Mouse (Mus musculus): ENCODE data around the gene Cntnap1. TPM values are rescaled to one million over a fixed set of nuclear protein-coding genes. Genes with fewer than 3 reads are reported as not detected.

The Cntnap1 gene
- polyA plus RNA-seq, 1 experiment from 2014 or later: 1.1 TPM

DNA sequence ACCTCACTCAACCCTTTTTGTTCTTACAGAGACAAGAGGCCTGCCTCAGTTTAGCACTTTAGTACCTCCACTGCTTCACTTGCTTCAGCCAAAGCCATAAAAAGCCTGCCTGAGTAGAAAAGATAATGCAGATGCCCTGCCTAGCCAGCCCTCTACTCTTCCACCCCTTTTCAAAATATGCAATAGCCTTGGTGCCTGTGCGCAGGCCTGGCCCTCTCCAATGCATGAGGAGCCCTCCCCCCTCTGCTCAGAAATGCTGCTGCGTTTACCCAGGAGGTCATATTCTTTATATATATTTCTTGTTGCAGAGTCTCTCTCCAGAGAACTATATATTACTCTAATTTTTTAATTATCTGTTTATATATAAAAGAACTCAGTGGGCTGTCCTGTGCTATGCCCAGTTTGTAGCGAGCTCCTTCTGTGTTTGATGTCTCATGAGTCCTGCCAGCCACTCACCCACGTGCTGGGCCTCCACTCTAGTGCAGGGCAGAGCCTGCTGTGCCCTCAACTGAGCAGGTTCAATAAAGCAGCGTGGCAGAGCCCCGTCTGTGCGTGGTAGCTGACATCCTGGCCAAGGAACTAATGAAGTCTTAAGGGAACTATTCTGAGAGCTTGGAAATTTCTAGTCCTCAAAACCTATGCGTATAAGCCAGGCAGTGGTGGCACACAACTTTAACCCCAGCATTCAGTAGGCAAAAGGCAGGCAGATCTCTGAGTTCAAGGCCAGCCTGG lies 20.0 kb downstream of the Cntnap1 start:
- Histone ChIP-seq H3K9ac (ENCODE audit: low read length) (peak overlapping the region; percentile 2; the same call in 1 of the 2 replicates), H3K4me1 (ENCODE audit: control insufficient read depth in 2 of 2, insufficient read depth in 2 of 2, low read length in 2 of 2) (peaks cover 30 to 48% of the 10 kb centered on the region in 2 experiments), H3K27ac (replicated peaks in 1 of 2; ENCODE audit: control insufficient read depth in 1 of 2, insufficient read depth in 1 of 2, low read depth in 2 of 2, low read length in 2 of 2) (peak overlapping the region; percentile 45 to 66), H3K4me3 (ENCODE audit: control insufficient read depth in 1 of 2, insufficient read depth in 1 of 2, low read depth in 1 of 2, low read length in 2 of 2) (no peak overlapping the region), H3K36me3 (ENCODE audit: control insufficient read depth, insufficient read depth, low read length) (peaks cover 14% of the 10 kb centered on the region), H3K9me3 (ENCODE audit: control insufficient read depth, low read length) (no peaks in the 10 kb centered on the region), H3K4me2 (ENCODE audit: low read length) (no peak overlapping the region), H3K27me3 (ENCODE audit: control insufficient read depth, insufficient read depth, low read length) (no peaks in the 10 kb centered on the region)
- ATAC-seq (ENCODE audit: insufficient number of reproducible peaks, insufficient read depth, low FRiP score, low read depth): no peak
- 51% methylated on average over 8 of the region's 8 CpGs for WGBS

DNA sequence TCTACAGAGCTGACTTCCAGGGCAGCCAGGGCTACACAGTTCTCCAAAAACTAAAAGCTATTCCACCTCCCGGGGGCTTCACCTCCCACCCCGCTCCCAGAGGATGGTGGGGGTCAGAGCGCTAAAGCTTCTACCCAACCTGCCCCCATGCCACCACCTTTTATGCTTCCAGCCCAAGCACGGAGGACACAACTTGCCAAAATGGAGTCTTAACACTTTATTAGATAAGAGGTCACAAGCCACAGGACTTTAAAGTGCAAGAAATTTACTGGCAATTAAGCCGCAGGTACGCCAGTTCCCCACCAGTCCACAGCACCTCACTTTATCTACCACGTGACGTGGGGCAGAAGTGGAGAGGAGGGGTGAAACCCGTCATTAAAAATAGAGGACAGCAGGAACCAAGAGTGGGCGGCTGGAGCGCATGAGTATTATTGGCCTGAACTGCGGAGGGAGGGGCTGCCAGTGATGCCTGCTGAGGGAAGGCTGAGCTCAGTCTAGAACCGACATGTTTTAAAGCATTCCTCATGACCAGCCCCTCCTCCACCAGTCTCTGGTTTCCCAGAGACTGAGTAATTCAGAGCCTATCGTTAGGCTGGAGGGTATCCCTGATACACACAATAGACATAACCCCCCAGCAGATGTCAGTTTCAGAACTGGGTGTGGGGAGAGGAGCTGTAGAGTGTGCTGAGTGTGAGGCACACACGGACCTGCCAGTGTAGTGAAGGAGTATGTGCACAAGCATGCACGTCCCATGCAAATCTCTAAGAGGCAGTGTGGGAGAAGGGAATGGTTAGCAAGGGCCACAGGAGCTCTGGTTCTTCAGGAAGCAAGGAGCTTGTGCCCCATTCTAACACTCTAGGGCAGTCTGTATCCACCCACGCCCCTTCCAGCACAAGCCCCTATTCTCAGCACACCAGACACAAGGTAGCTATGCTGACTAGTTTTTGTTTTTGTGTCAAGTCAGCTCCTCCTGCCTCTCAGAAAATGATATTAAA lies 20.9 kb downstream of the Cntnap1 start:
- H3K27me3 ChIP-seq (ENCODE audit: control insufficient read depth, insufficient read depth, low read length): no peaks in the 10 kb centered on the region
- H3K27ac ChIP-seq (replicated peaks in 1 of 2; ENCODE audit: control insufficient read depth in 1 of 2, insufficient read depth in 1 of 2, low read depth in 2 of 2, low read length in 2 of 2): peak overlapping the region in 1 of 2 experiments; percentile 45; a peak in 1 of 4 replicates
- no peak overlapping the region for H3K4me2 ChIP-seq (ENCODE audit: low read length)
- H3K9me3 ChIP-seq (ENCODE audit: control insufficient read depth, low read length): no peaks in the 10 kb centered on the region
- H3K4me3 ChIP-seq (ENCODE audit: control insufficient read depth in 1 of 2, insufficient read depth in 1 of 2, low read depth in 1 of 2, low read length in 2 of 2): no peak overlapping the region
- 38% methylated on average over 17 of the region's 17 CpGs for WGBS
- peaks cover 30 to 48% of the 10 kb centered on the region in 2 experiments for H3K4me1 ChIP-seq (ENCODE audit: control insufficient read depth in 2 of 2, insufficient read depth in 2 of 2, low read length in 2 of 2)
- peaks cover 19% of the 10 kb centered on the region for H3K36me3 ChIP-seq (ENCODE audit: control insufficient read depth, insufficient read depth, low read length)
- ATAC-seq (ENCODE audit: insufficient number of reproducible peaks, insufficient read depth, low FRiP score, low read depth): no peak
- no peak overlapping the region for H3K9ac ChIP-seq (ENCODE audit: low read length)

DNA sequence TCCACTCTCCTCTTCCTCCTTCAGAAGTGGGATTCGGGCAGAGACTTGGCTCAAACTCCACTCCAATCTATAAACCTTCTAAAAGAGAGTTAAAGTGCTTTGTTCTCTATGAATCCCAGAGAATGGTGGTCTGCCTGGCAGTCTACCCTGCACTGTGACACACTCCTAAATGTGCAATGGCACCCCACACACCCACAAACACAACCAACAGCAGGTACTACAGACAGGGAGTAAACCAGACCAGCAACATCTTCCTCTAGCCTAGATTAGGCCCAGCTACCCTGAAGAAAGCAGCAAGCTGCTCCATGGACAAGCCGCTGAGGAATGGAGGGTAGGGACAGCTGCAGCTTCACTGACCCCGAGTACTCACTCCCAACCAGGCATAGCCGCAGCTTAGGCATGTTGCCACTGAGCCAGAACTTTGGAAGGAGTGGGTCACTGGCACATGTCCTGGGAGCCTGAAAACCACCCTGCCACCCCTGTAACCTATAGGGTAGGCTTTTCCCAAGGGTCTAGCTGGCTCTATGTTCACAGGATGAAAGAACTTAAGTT lies 21.7 kb downstream of the Cntnap1 start:
- Histone ChIP-seq H3K9ac (ENCODE audit: low read length) (no peak overlapping the region), H3K27me3 (ENCODE audit: control insufficient read depth, insufficient read depth, low read length) (no peaks in the 10 kb centered on the region), H3K36me3 (ENCODE audit: control insufficient read depth, insufficient read depth, low read length) (peaks cover 27% of the 10 kb centered on the region), H3K27ac (replicated peaks in 1 of 2; ENCODE audit: control insufficient read depth in 1 of 2, insufficient read depth in 1 of 2, low read depth in 2 of 2, low read length in 2 of 2) (no peak overlapping the region), H3K9me3 (ENCODE audit: control insufficient read depth, low read length) (no peaks in the 10 kb centered on the region), H3K4me2 (ENCODE audit: low read length) (no peak overlapping the region), H3K4me1 (ENCODE audit: control insufficient read depth in 2 of 2, insufficient read depth in 2 of 2, low read length in 2 of 2) (peaks cover 30 to 48% of the 10 kb centered on the region in 2 experiments), H3K4me3 (ENCODE audit: control insufficient read depth in 1 of 2, insufficient read depth in 1 of 2, low read depth in 1 of 2, low read length in 2 of 2) (no peak overlapping the region)
- WGBS: 79% methylated on average over 4 of the region's 4 CpGs
- ATAC-seq (ENCODE audit: insufficient number of reproducible peaks, insufficient read depth, low FRiP score, low read depth): no peak

DNA sequence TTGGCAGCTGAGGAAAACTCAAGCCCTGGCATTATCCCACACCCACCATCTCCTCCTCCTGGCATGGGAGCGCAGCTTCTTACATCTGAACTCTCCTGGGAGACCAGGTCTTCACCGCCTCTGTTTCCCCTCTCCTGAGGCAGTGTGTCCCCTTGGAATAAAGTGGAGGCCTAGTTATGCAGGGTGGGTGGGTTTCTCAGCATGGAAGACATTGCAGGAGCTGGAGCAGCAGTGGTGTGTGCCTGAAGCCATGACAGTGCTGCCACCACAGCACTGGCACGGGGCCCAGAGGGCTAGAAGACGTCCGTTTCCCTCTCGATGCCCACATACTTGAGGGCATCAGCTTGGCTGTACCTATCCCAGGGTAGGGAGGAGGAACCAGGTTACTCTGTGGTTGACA lies 22.3 kb downstream of the Cntnap1 start:
- Histone ChIP-seq H3K9ac (ENCODE audit: low read length) (no peak overlapping the region), H3K4me2 (ENCODE audit: low read length) (no peak overlapping the region), H3K27ac (replicated peaks in 1 of 2; ENCODE audit: control insufficient read depth in 1 of 2, insufficient read depth in 1 of 2, low read depth in 2 of 2, low read length in 2 of 2) (no peak overlapping the region), H3K27me3 (ENCODE audit: control insufficient read depth, insufficient read depth, low read length) (no peaks in the 10 kb centered on the region), H3K4me1 (ENCODE audit: control insufficient read depth in 2 of 2, insufficient read depth in 2 of 2, low read length in 2 of 2) (peaks cover 30 to 48% of the 10 kb centered on the region in 2 experiments), H3K36me3 (ENCODE audit: control insufficient read depth, insufficient read depth, low read length) (peaks cover 33% of the 10 kb centered on the region), H3K4me3 (ENCODE audit: control insufficient read depth in 1 of 2, insufficient read depth in 1 of 2, low read depth in 1 of 2, low read length in 2 of 2) (no peak overlapping the region), H3K9me3 (ENCODE audit: control insufficient read depth, low read length) (no peaks in the 10 kb centered on the region)
- no peak for ATAC-seq (ENCODE audit: insufficient number of reproducible peaks, insufficient read depth, low FRiP score, low read depth)
- WGBS: 87% methylated on average over 6 of the region's 6 CpGs

DNA sequence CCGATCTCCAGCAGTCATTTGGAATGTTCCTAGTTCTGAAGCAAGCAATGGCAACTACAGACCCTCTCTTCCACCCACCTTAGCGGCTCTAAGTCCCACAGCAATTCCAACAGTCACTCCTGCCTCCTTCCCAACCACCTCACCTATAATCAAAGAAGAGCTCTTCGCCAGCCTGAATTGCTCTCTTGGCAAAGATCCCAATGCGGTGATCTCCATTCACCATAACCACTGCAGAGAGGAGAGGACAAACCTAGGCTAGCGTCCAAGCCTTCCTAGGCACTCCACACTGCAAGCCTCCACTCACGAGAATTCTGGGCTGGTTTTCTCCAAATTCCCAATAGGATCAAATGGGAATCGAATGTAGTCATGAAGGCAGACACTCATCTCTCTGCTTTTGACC lies 22.8 kb downstream of the Cntnap1 start:
- no peak overlapping the region for H3K27ac ChIP-seq (replicated peaks in 1 of 2; ENCODE audit: control insufficient read depth in 1 of 2, insufficient read depth in 1 of 2, low read depth in 2 of 2, low read length in 2 of 2)
- ATAC-seq (ENCODE audit: insufficient number of reproducible peaks, insufficient read depth, low FRiP score, low read depth): no peak
- H3K36me3 ChIP-seq (ENCODE audit: control insufficient read depth, insufficient read depth, low read length): peaks cover 38% of the 10 kb centered on the region
- no peak overlapping the region for H3K9ac ChIP-seq (ENCODE audit: low read length)
- H3K4me3 ChIP-seq (ENCODE audit: control insufficient read depth in 1 of 2, insufficient read depth in 1 of 2, low read depth in 1 of 2, low read length in 2 of 2): no peak overlapping the region
- no peaks in the 10 kb centered on the region for H3K27me3 ChIP-seq (ENCODE audit: control insufficient read depth, insufficient read depth, low read length)
- no peaks in the 10 kb centered on the region for H3K9me3 ChIP-seq (ENCODE audit: control insufficient read depth, low read length)
- 87% methylated on average over 7 of the region's 7 CpGs for WGBS
- peaks cover 30 to 48% of the 10 kb centered on the region in 2 experiments for H3K4me1 ChIP-seq (ENCODE audit: control insufficient read depth in 2 of 2, insufficient read depth in 2 of 2, low read length in 2 of 2)
- H3K4me2 ChIP-seq (ENCODE audit: low read length): no peak overlapping the region

DNA sequence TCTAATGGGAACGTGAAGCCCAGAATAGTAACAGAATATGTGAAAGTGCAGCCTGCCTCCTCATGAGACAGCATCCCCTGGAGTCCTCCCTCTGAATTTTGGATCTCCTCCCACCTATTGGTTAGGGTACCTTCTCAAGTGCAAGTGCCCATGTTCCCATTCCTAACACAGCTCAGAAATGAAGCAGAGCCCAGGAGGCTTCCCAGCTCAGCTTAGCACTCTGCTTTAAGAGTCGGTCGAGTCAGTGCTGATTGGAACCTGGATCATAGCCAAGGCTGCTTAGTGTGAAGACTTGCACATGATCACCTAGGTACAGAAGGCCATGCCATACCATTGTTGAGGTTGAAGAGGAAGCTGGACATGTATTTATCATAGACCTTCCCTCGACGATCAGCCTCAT lies 23.8 kb downstream of the Cntnap1 start:
- no peak for ATAC-seq (ENCODE audit: insufficient number of reproducible peaks, insufficient read depth, low FRiP score, low read depth)
- H3K9ac ChIP-seq (ENCODE audit: low read length): no peak overlapping the region

DNA sequence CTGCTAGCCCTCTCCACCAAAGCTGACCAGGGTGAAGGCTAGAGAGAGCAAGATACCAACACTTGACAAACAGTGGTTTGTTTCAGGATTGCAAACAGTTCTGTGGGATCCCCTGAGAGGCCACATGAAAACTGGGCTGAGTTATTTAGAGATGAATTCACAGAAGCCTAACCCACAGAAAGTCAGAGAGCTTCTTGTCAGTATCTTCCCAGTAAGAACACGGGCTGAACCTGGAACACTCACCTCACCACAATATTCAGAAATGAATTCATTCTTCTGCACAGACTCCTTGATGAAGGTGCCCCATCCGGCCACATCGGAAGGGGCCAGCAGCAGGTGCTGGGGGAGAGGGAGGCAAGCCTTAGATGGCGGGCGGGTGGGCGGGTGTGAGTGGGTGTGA lies 24.3 kb downstream of the Cntnap1 start:
- ATAC-seq (ENCODE audit: insufficient number of reproducible peaks, insufficient read depth, low FRiP score, low read depth): no peak
- WGBS: 79% methylated on average over 6 of the region's 6 CpGs
- Histone ChIP-seq H3K36me3 (ENCODE audit: control insufficient read depth, insufficient read depth, low read length) (peaks cover 53% of the 10 kb centered on the region), H3K27me3 (ENCODE audit: control insufficient read depth, insufficient read depth, low read length) (no peaks in the 10 kb centered on the region), H3K9ac (ENCODE audit: low read length) (no peak overlapping the region), H3K4me3 (ENCODE audit: control insufficient read depth in 1 of 2, insufficient read depth in 1 of 2, low read depth in 1 of 2, low read length in 2 of 2) (no peak overlapping the region), H3K9me3 (ENCODE audit: control insufficient read depth, low read length) (no peaks in the 10 kb centered on the region), H3K27ac (replicated peaks in 1 of 2; ENCODE audit: control insufficient read depth in 1 of 2, insufficient read depth in 1 of 2, low read depth in 2 of 2, low read length in 2 of 2) (0 out of 4 replicates have a peak overlapping the region, but pooled peaks have one; percentile 9 to 25), H3K4me1 (ENCODE audit: control insufficient read depth in 2 of 2, insufficient read depth in 2 of 2, low read length in 2 of 2) (peaks cover 27 to 43% of the 10 kb centered on the region in 2 experiments), H3K4me2 (ENCODE audit: low read length) (no peak overlapping the region)

More for the DNA sequence above, 23.8 kb downstream of the Cntnap1 start:
- H3K36me3 ChIP-seq (ENCODE audit: control insufficient read depth, insufficient read depth, low read length): peaks cover 48% of the 10 kb centered on the region
- no peaks in the 10 kb centered on the region for H3K9me3 ChIP-seq (ENCODE audit: control insufficient read depth, low read length)
- peak overlapping the region; percentile 9; the same call in 1 of the 2 replicates for H3K4me2 ChIP-seq (ENCODE audit: low read length)
- H3K27ac ChIP-seq (replicated peaks in 1 of 2; ENCODE audit: control insufficient read depth in 1 of 2, insufficient read depth in 1 of 2, low read depth in 2 of 2, low read length in 2 of 2): 0 out of 4 replicates have a peak overlapping the region, but pooled peaks have one; percentile 9 to 25
- H3K4me1 ChIP-seq (ENCODE audit: control insufficient read depth in 2 of 2, insufficient read depth in 2 of 2, low read length in 2 of 2): peaks cover 29 to 46% of the 10 kb centered on the region in 2 experiments
- H3K27me3 ChIP-seq (ENCODE audit: control insufficient read depth, insufficient read depth, low read length): no peaks in the 10 kb centered on the region
- WGBS: 9% methylated on average over 5 of the region's 5 CpGs
- no peak overlapping the region for H3K4me3 ChIP-seq (ENCODE audit: control insufficient read depth in 1 of 2, insufficient read depth in 1 of 2, low read depth in 1 of 2, low read length in 2 of 2)
